Mouse (Mus musculus) heart, adult 2 months (tissue): ENCODE results near the gene Serinc4. TPM values are rescaled to one million over a fixed set of nuclear protein-coding genes. Genes with fewer than 3 reads are reported as not detected.
A peak's percentile ranks its signal among the peaks of the same experiment; 100 is the strongest.

Experiments
- DNase-seq, 2 experiments: peaks; one replicate each; pipeline ENCODE4 v3.0.0; 2021
- H3K27ac ChIP-seq: fragments of 200-600 bp; 2 replicates; pipeline ENCODE4 v1.8.1; 2022
- H3K27me3 ChIP-seq: fragments of 200-500 bp; 2 replicates; pipeline ENCODE4 v1.6.1; 2012; ENCODE audit warnings: mild to moderate bottlenecking, low read length, inconsistent platforms, mixed read lengths; ENCODE audit not compliant: control insufficient read depth, insufficient read depth
- H3K36me3 ChIP-seq: fragments of 200-500 bp; 2 replicates; pipeline ENCODE4 v1.6.1; 2012; ENCODE audit warnings: low read length, inconsistent platforms; ENCODE audit not compliant: control insufficient read depth, insufficient read depth
- H3K4me1 ChIP-seq: fragments of 200-500 bp; 2 replicates; pipeline ENCODE4 v1.6.1; 2011; ENCODE audit warnings: low read length; ENCODE audit not compliant: control insufficient read depth, insufficient read depth
- H3K4me3 ChIP-seq: fragments of 200-600 bp; 2 replicates; pipeline ENCODE4 v1.8.1; 2022
- H3K79me2 ChIP-seq: fragments of 200-500 bp; replicated peaks from 2 replicates; pipeline ENCODE4 v1.6.1; 2012; ENCODE audit warnings: mild to moderate bottlenecking, inconsistent platforms, low read length, moderate library complexity, mixed read lengths; ENCODE audit not compliant: control insufficient read depth, insufficient read depth
- H3K9ac ChIP-seq: fragments of 200-500 bp; 2 replicates; pipeline ENCODE4 v1.6.1; 2012; ENCODE audit warnings: low read depth, mild to moderate bottlenecking, control low read depth, inconsistent platforms, low read length, mixed read lengths
- CTCF ChIP-seq: fragments of 200-600 bp; IDR thresholded peaks from 2 replicates; pipeline ENCODE4 v1.8.1; 2022; ENCODE audit warnings: antibody characterized with exemption, mild to moderate bottlenecking, moderate library complexity
- EP300 ChIP-seq: fragments of 200-500 bp; IDR thresholded peaks from 2 replicates; pipeline ENCODE4 v1.6.1; 2011; ENCODE audit warnings: low read depth, low read length, control low read depth; ENCODE audit not compliant: insufficient read depth
- POLR2A ChIP-seq: fragments of 200-500 bp; IDR thresholded peaks from 2 replicates; pipeline ENCODE4 v1.6.1; 2011; ENCODE audit warnings: mild to moderate bottlenecking, low read depth, low read length, control low read depth; ENCODE audit not compliant: insufficient read depth
- WGBS: fragments of 180-500 bp; shearing (Covaris S2); methylation state at CpG from one replicate; pipeline ENCODE4 v1.1.7; 2018; 5-methylcytosine and 5-hydroxymethylcytosine counted together
- intact Hi-C: fragments of 180-260 bp; cut with DNase I; formaldehyde crosslinking; loops from one replicate; pipeline ENCODE4 v1.15.1; 2025
- polyA plus RNA-seq: library from polyadenylated mRNA; depleted of rRNA; stranded (reverse); fragments of >200 nt; gene quantifications from 2 replicates; pipeline ENCODE4 v1.2.3, GENCODE M21; 2012
- total RNA-seq, 2 experiments: library from RNA; stranded (reverse); gene quantifications; 2 replicates each; pipeline ENCODE4 v1.2.3; 2021

Serinc4 gene
- total and polyA plus RNA-seq, 3 experiments, result 0.21 TPM; not detected in 2

- Histone ChIP-seq H3K79me2 (no peaks in the 10 kb centered on the region), H3K9ac (no peak overlapping the region), H3K27me3 (no peaks in the 10 kb centered on the region), H3K27ac (no peak overlapping the region), H3K4me3 (no peak overlapping the region), H3K36me3 (peaks cover 8% of the 10 kb centered on the region; the same call in 1 of the 2 replicates), H3K4me1 (no peaks in the 10 kb centered on the region; the same call in 1 of the 2 replicates)
- TF ChIP-seq CTCF (no peak), POLR2A (no peak), EP300 (no peak)
- 55% methylated on average over 2 of the region's 2 CpGs for WGBS
- intact Hi-C loops, result no loop called here
- DNase-seq, result no peak
These were observed 3.5 kb upstream of the Serinc4 start for GRCm38 (mm10) chr2:121460071-121460470.

DNA sequence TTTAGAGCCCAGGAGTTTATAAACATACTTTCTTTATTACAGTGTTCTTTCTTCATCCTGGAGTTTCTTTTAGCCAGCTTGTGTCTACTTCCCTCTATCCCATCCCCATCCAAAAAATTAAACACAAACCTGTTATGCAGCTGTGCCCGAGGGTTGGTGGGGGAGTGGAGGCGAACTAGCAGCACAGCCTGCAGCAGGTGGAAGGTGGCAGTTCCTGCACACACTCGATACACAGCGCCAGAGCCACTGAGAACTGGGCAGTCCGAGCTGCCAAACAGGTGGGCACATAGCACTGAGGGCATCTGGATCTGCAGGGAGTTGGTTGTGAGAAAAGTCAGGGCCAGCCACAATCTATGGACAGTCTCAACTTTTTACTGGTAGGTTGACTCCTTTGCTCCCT is 1.0 kb downstream of the Serinc4 start:
- H3K36me3 ChIP-seq, result peaks cover 29% of the 10 kb centered on the region
- DNase-seq, result no peak
- intact Hi-C loops, result loop anchor here (5.0 kb wide), 1 partner anchor 52 kb away; the partner anchor contains the start of genes Mfap1a and Wdr76

GRCm38 (mm10) chr2:121453917-121454316 is 2.7 kb downstream of the Serinc4 start:
- Histone ChIP-seq H3K4me1 (peaks cover 6% of the 10 kb centered on the region), H3K27me3 (no peaks in the 10 kb centered on the region), H3K4me3 (no peak overlapping the region), H3K9ac (no peak overlapping the region), H3K27ac (no peak overlapping the region; the same call in 1 of the 2 replicates), H3K36me3 (peaks cover 29% of the 10 kb centered on the region), H3K79me2 (peaks cover 4% of the 10 kb centered on the region)
- DNase-seq, result no peak
- no peak for TF ChIP-seq CTCF
- 0 out of 2 replicates have a peak, but pooled peaks have one; percentile 20 for TF ChIP-seq POLR2A
- WGBS, result 85% methylated on average over 6 of the region's 6 CpGs
- intact Hi-C loops, result no loop called here

More for the DNA sequence above, 1.0 kb downstream of the Serinc4 start:
- H3K27me3 ChIP-seq, result no peaks in the 10 kb centered on the region
- H3K27ac ChIP-seq, result no peak overlapping the region
- no peak overlapping the region for H3K4me3 ChIP-seq
- no peaks in the 10 kb centered on the region for H3K79me2 ChIP-seq
- H3K4me1 ChIP-seq, result peaks cover 6% of the 10 kb centered on the region
- 78% methylated on average over 5 of the region's 5 CpGs for WGBS
- no peak overlapping the region for H3K9ac ChIP-seq
- TF ChIP-seq CTCF, result no peak
- TF ChIP-seq EP300, result no peak
- TF ChIP-seq POLR2A, result no peak

GRCm38 (mm10) chr2:121452990-121453389 is 3.6 kb downstream of the Serinc4 start, which contains the start of gene Hypk:
Gene Hypk, plus strand, starts transcription at chr2:121453290.
- 31% methylated on average over 4 of the region's 4 CpGs for WGBS
- Histone ChIP-seq H3K27me3 (no peaks in the 10 kb centered on the region), H3K27ac (peak within 1 kb of the TSS; percentile 60), H3K36me3 (peaks cover 26% of the 10 kb centered on the region), H3K4me3 (no peak within 1 kb of the TSS), H3K79me2 (peaks cover 4% of the 10 kb centered on the region), H3K4me1 (peaks cover 6% of the 10 kb centered on the region), H3K9ac (no peak within 1 kb of the TSS)
- TF ChIP-seq POLR2A (no peak), EP300 (no peak), CTCF (no peak)
- no peak for DNase-seq
- intact Hi-C loops, result no loop called here

DNA sequence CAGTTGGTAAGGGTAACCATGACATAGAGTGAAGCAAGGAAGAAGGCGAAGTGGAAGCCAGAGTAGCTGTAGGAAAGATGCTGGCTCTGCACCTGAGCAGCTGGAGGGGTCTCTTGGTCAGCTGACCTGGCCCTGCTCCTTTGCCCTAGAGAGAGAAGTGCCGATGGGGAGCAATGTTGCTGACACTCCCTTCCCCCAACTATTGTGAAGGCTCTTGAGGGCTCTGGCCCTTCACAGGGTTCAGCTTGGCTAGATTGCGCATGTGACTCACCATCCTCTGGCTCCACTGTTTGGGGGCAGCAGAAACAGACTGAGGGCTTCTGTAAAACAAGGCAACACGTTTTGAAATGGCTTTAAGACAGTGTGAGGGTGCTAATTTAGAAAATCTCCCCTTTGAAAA is 4.2 kb downstream of the Serinc4 start:
- Histone ChIP-seq H3K9ac (no peak overlapping the region), H3K4me3 (no peak overlapping the region), H3K36me3 (peaks cover 21% of the 10 kb centered on the region), H3K27ac (peak overlapping the region; percentile 60; the same call in 1 of the 2 replicates), H3K4me1 (peaks cover 6% of the 10 kb centered on the region), H3K27me3 (no peaks in the 10 kb centered on the region), H3K79me2 (peaks cover 4% of the 10 kb centered on the region)
- intact Hi-C loops, result no loop called here
- TF ChIP-seq POLR2A (no peak), EP300 (no peak), CTCF (no peak)
- no peak for DNase-seq
- WGBS, result 42% methylated on average over 4 of the region's 4 CpGs

- Histone ChIP-seq H3K36me3 (peaks cover 21% of the 10 kb centered on the region), H3K4me3 (peak overlapping the region; percentile 100), H3K79me2 (peaks cover 4% of the 10 kb centered on the region), H3K27ac (peak overlapping the region; percentile 99), H3K27me3 (no peaks in the 10 kb centered on the region), H3K9ac (peak overlapping the region; percentile 97), H3K4me1 (peaks cover 6% of the 10 kb centered on the region)
- WGBS, result 0% methylated on average over 7 of the region's 7 CpGs
- intact Hi-C loops, result no loop called here
- TF ChIP-seq CTCF (peak; percentile 34), POLR2A (no peak)
- DNase-seq, result peak in 1 of 2 experiments; percentile 46
These were observed 6.5 kb downstream of the Serinc4 start for GRCm38 (mm10) chr2:121450093-121450492.
